Mouse (Mus musculus): Measurements from ENCODE around the gene Glt1d1.

GRCm38 (mm10) chr5:127649077-127649476 lies 17.0 kb downstream of the Glt1d1 start:
- no peak for TF ChIP-seq POLR2A (IDR thresholded peaks at IDR 0.05; ENCODE audit: extremely low read depth, insufficient read depth, low read length)
- peak; percentile 52 for TF ChIP-seq CTCF (IDR thresholded peaks at IDR 0.05; ENCODE audit: extremely low read depth, insufficient read depth, low read length)
